Mouse (Mus musculus) olfactory bulb, adult 2 months (tissue): ENCODE measurements around the gene Gm10643.

Experiments used
- CTCF ChIP-seq: fragments of 200-500 bp; IDR thresholded peaks from 2 replicates; pipeline ENCODE4 v1.5.1; 2012; ENCODE audit warnings: low read depth, mild to moderate bottlenecking, low read length, moderate library complexity; ENCODE audit not compliant: insufficient read depth
- POLR2A ChIP-seq: fragments of 200-500 bp; IDR thresholded peaks from 2 replicates; pipeline ENCODE4 v1.6.1; 2012; ENCODE audit warnings: mild to moderate bottlenecking, low read depth, low read length, moderate library complexity; ENCODE audit not compliant: insufficient read depth

DNA sequence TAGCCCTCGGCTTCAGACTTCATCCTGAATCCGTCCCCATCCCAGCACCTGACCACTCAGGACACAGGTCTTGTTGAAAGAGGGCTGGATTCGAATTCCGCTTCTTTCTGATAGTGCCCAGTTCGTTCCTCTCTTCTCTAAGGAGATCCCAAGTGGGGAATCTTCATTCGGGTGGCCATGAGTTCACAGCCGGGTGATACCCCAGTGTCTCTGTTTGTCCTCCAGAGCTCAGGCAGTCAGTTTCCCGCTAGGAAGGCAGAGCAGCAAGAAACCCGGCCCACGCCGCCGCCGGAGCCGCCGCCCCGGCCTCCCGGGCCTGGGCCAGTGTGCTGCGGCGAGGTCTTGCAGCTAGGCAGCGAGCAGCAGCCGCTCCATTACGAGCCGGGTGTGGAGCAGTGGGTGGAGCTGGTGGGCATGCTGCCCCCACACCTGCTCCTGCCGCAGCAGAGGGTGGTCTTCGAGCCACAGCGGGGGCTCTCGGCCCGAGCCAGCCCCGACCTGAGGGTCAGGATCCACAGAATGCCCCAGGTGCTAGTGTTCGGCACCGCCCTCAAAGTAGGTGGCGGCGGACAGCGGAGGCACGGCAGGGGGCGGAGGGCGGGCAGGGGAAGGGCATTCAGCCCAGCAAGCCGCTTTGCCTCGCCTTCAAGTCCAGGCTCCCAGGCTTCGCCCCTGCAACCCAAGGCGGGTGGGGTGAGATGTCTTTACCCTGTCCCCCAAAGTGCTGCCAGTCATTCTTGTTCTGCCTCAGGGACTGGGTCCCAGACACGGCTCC, 19.6 kb upstream of the Gm10643 start:
- TF ChIP-seq CTCF (no peak), POLR2A (no peak)
